Mouse (Mus musculus): Measurements from ENCODE around the gene Zfp692.
"Not testable (repeated sequence)": the region's sequence is repeated elsewhere in the genome, so short reads cannot be mapped to it uniquely, and the experiment has no call there.

The Zfp692 gene

GRCm38 (mm10) chr11:58354927-58355326 is 48.1 kb downstream of the Zfp692 start:
- no peak for DNase-seq (ENCODE audit: low spot score)

DNA sequence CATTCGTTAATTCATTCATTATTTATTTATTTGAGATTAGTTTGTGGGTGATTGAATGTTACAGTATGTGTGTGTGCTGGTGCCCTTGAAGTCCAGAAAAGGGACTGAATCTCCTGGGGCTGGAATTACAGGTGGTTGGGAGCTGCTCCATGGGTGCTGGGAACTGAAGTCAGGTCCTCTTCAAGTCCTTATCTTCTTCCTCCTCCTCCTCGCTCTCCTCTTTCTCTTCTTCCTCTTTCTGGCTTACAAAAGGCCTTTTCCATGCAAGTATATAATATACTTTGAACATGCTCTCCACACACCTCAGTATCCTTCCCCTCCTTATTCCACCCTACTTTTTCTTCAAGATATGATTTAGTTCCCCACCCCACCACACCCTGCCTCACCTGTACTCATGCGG is 50.2 kb downstream of the Zfp692 start:
- DNase-seq (ENCODE audit: low spot score), result no peak

- no peak for DNase-seq (ENCODE audit: low spot score)
Observed at GRCm38 (mm10) chr11:58357844-58358534, 51.1 kb downstream of the Zfp692 start.

DNA sequence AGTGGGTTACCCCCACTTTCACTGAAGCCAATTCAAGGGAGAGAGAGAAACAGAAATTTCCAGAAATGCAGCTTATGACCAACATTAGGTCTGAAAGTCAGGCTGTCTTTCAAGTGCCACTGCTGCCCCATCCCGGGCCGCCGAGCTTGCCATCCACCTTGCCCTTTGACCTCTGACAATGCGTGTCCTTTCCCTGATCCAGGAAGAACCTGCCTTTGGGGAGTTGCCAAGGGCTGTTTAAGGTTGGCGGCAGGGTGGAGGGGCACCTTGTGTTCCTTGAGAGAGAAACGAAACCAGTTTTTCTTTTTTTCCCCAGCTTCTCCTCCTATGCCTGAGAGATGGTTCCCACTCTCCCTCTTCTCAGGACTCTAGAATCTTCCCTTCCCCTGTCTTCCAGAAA is 55.7 kb downstream of the Zfp692 start:
- not testable (repeated sequence) for DNase-seq (ENCODE audit: low spot score)

Data from urinary bladder, postnatal 10 days (tissue).